Mouse (Mus musculus): Measurements from ENCODE around the gene Wipi1. TPM values are rescaled to one million over a fixed set of nuclear protein-coding genes. Genes with fewer than 3 reads are reported as not detected.

Wipi1 gene
- polyA plus RNA-seq, 2 experiments: 9.0 to 11.9 TPM

- no peaks in the 10 kb centered on the region for H3K27me3 ChIP-seq (ENCODE audit: control insufficient read depth, insufficient read depth, low read length)
- no peak overlapping the region for H3K27ac ChIP-seq
- H3K4me1 ChIP-seq (replicated peaks; ENCODE audit: control insufficient read depth in 2 of 2, insufficient read depth in 2 of 2, low read length in 1 of 2): peaks cover 0 to 3% of the 10 kb centered on the region in 2 experiments; a peak in 1 of 4 replicates
- WGBS (ENCODE audit: insufficient replicate concordance): 90% methylated on average over 4 of the region's 4 CpGs
- TF ChIP-seq CTCF (IDR thresholded peaks at IDR 0.05; ENCODE audit: low read depth) (no peak), EP300 (IDR thresholded peaks at IDR 0.05; ENCODE audit: low read depth) (no peak)
- H3K4me2 ChIP-seq (ENCODE audit: low read depth): no peak overlapping the region
- H3K9ac ChIP-seq (replicated peaks): no peak overlapping the region
- ATAC-seq (ENCODE audit: insufficient read depth) (no peak), DNase-seq (ENCODE audit: low read depth in 3 of 3, low spot score in 3 of 3) (no peak)
- no peaks in the 10 kb centered on the region for H3K36me3 ChIP-seq (replicated peaks; ENCODE audit: control insufficient read depth, insufficient read depth, low read depth)
- no peak overlapping the region for H3K4me3 ChIP-seq (ENCODE audit: insufficient read depth in 1 of 2, low read depth in 2 of 2, low read length in 2 of 2)
- H3K9me3 ChIP-seq (ENCODE audit: control insufficient read depth, low read length): no peaks in the 10 kb centered on the region
Measured at GRCm38 (mm10) chr11:109525571-109525970, 86.2 kb downstream of the Wipi1 start.

- Histone ChIP-seq H3K4me2 (ENCODE audit: low read depth) (no peak overlapping the region), H3K27ac (no peak overlapping the region), H3K27me3 (ENCODE audit: control insufficient read depth, insufficient read depth, low read length) (no peaks in the 10 kb centered on the region), H3K9ac (replicated peaks) (no peak overlapping the region), H3K4me3 (ENCODE audit: insufficient read depth in 1 of 2, low read depth in 2 of 2, low read length in 2 of 2) (no peak overlapping the region), H3K4me1 (replicated peaks; ENCODE audit: control insufficient read depth in 2 of 2, insufficient read depth in 2 of 2, low read length in 1 of 2) (peaks cover 0 to 3% of the 10 kb centered on the region in 2 experiments; a peak in 1 of 4 replicates), H3K9me3 (ENCODE audit: control insufficient read depth, low read length) (no peaks in the 10 kb centered on the region), H3K36me3 (replicated peaks; ENCODE audit: control insufficient read depth, insufficient read depth, low read depth) (no peaks in the 10 kb centered on the region)
- DNase-seq (ENCODE audit: low read depth in 3 of 3, low spot score in 3 of 3): no peak
- WGBS (ENCODE audit: insufficient replicate concordance): 43% methylated on average over 5 of the region's 5 CpGs
- TF ChIP-seq CTCF (IDR thresholded peaks at IDR 0.05; ENCODE audit: low read depth): no peak
- no peak for TF ChIP-seq EP300 (IDR thresholded peaks at IDR 0.05; ENCODE audit: low read depth)
- no peak for ATAC-seq (ENCODE audit: insufficient read depth)
Measured at GRCm38 (mm10) chr11:109524869-109525268, 86.9 kb downstream of the Wipi1 start.

Other genes with a start within 250 kb of the Wipi1 start
- gene Gna13, start 249.1 kb downstream of the Wipi1 start, polyA plus RNA-seq (2012; rRNA removed): 7.8 and 9.4 TPM in 2 replicates
- gene Gna13, start 249.1 kb downstream of the Wipi1 start, polyA plus RNA-seq (2014; fragmentation: Nextera tagmentation; extraction: Ambion mirVana): 13.1 and 15.2 TPM in 2 replicates
- not detected in 2 replicates for gene 9930022D16Rik, start 198.1 kb downstream of the Wipi1 start, polyA plus RNA-seq (2012; rRNA removed)
- not detected in 2 replicates for gene 9930022D16Rik, start 198.1 kb downstream of the Wipi1 start, polyA plus RNA-seq (2014; fragmentation: Nextera tagmentation; extraction: Ambion mirVana)
- gene Amz2, start 186.0 kb downstream of the Wipi1 start, polyA plus RNA-seq (2012; rRNA removed): 10.0 and 13.1 TPM in 2 replicates
- gene Amz2, start 186.0 kb downstream of the Wipi1 start, polyA plus RNA-seq (2014; fragmentation: Nextera tagmentation; extraction: Ambion mirVana): 12.2 and 12.6 TPM in 2 replicates
- 2.1 and 2.3 TPM in 2 replicates for gene Arsg, start 138.6 kb downstream of the Wipi1 start, polyA plus RNA-seq (2012; rRNA removed)
- 3.4 and 3.8 TPM in 2 replicates for gene Arsg, start 138.6 kb downstream of the Wipi1 start, polyA plus RNA-seq (2014; fragmentation: Nextera tagmentation; extraction: Ambion mirVana)
- 5.8 and 8.0 TPM in 2 replicates for gene Slc16a6, start 138.4 kb downstream of the Wipi1 start, polyA plus RNA-seq (2012; rRNA removed)
- 39.0 and 39.5 TPM in 2 replicates for gene Slc16a6, start 138.4 kb downstream of the Wipi1 start, polyA plus RNA-seq (2014; fragmentation: Nextera tagmentation; extraction: Ambion mirVana)
- 30.1 and 43.9 TPM in 2 replicates for gene Prkar1a, start 37.4 kb upstream of the Wipi1 start, polyA plus RNA-seq (2012; rRNA removed)
- gene Prkar1a, start 37.4 kb upstream of the Wipi1 start, polyA plus RNA-seq (2014; fragmentation: Nextera tagmentation; extraction: Ambion mirVana): 115 and 128 TPM in 2 replicates
- gene Fam20a, start 110.3 kb upstream of the Wipi1 start, polyA plus RNA-seq (2012; rRNA removed): 3.0 and 3.4 TPM in 2 replicates
- gene Fam20a, start 110.3 kb upstream of the Wipi1 start, polyA plus RNA-seq (2014; fragmentation: Nextera tagmentation; extraction: Ambion mirVana): 3.8 and 4.1 TPM in 2 replicates
- gene 1700012B07Rik, start 216.1 kb upstream of the Wipi1 start, polyA plus RNA-seq (2012; rRNA removed): 0.04 and 0.05 TPM in 2 replicates
- not detected in 2 replicates for gene 1700012B07Rik, start 216.1 kb upstream of the Wipi1 start, polyA plus RNA-seq (2014; fragmentation: Nextera tagmentation; extraction: Ambion mirVana)